Mouse (Mus musculus): Measurements from ENCODE around the gene Traf7.

- no peak for TF ChIP-seq CTCF (IDR thresholded peaks at IDR 0.05; ENCODE audit: borderline replicate concordance, insufficient read depth, low read length)
- TF ChIP-seq POLR2A (IDR thresholded peaks at IDR 0.05; ENCODE audit: low read depth, low read length): no peak
Observed at GRCm38 (mm10) chr17:24488662-24489264, 39.0 kb downstream of the Traf7 start.

Data from embryonic fibroblast, embryonic 13.5 days (primary cell).